Mouse (Mus musculus) left cerebral cortex, postnatal 25 days (tissue): ENCODE results near the gene Meioc. TPM values are rescaled to one million over a fixed set of nuclear protein-coding genes. Genes with fewer than 3 reads are reported as not detected.
"Not testable (repeated sequence)": the region's sequence is repeated elsewhere in the genome, so short reads cannot be mapped to it uniquely, and the experiment has no call there.

Source experiments
- DNase-seq, 2 experiments: peaks; one replicate each; pipeline ENCODE4 v3.0.0; 2022; ENCODE audit warnings: low spot score in 2 of 2, mixed read lengths in 1 of 2
- intact Hi-C: fragments of 180-260 bp; cut with DNase I; formaldehyde crosslinking; loops from one replicate; pipeline ENCODE4 v1.15.1; 2025
- microRNA-seq, 2 experiments: library from miRNA; unstranded; fragments of <30 nt; microRNA quantifications; one replicate each; pipeline ENCODE4 v1.2.0; 2022
- total RNA-seq, 2 experiments: library from RNA; stranded (reverse); gene quantifications; 2 replicates each; pipeline ENCODE4 v1.2.3; 2021

Gene Meioc
- total RNA-seq, 2 experiments from 2014 or later: not detected

DNA sequence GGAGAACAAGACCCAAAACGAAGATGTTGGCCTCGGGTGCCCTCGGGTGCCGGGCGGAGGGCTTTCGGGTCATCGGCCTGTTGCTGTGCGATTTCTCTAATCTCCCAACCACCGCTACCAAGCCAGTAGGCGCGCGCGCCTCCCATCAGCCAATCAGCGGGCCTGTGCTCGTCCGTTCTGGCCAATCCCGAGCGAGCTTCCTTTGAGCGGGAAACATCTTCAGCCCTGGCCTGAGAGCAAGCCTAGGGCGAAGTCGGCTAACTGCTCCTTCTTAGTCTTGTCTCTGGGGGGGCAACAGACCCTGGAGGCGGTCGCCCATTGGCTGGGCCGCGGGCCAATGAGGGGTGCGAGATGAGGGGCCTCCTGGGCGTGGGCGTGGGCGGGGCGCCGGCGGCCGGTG lies 1.6 kb downstream of the Meioc start:
- no peak for DNase-seq
- intact Hi-C loops: no loop called here

DNA sequence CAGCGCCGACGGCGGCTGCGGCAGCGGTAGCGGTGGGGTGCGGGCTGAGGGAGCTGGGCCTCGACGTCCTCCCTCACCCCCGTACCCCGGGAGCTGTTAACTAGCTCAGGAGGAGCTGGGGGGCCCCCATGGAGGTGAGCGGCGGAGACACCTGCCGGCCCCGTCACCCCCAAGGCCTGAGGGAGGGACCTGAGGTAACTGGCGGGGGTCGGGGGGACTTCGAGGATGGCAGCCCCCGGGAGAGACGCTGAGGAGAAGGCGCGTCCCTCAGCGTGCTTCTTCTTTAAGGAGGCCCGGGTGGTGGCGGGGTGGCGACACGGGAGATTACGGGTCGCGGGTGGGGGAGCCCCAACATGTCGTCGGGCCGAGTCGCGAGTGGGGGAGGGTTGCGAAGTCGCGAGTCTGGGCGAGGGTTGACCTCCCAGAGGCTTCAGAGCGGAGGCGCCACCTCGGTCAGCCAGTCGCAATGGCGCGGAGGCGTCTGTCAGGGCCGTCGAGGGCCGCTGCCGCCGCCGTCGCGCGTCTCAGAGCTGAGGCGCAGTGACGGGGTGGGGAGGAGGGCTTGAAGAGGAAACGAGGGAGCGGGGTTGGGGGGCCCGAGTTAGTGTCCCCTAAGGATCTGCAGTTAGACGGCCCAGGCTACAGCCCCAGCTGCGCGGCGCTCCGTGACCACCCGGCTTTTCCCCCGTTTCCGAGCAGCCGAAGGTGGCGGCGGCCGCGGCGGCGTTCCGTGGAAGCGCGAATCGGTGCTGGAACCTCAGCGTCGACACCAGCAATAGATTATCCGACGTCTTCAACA lies 2.3 kb downstream of the Meioc start:
- no peak for DNase-seq

DNA sequence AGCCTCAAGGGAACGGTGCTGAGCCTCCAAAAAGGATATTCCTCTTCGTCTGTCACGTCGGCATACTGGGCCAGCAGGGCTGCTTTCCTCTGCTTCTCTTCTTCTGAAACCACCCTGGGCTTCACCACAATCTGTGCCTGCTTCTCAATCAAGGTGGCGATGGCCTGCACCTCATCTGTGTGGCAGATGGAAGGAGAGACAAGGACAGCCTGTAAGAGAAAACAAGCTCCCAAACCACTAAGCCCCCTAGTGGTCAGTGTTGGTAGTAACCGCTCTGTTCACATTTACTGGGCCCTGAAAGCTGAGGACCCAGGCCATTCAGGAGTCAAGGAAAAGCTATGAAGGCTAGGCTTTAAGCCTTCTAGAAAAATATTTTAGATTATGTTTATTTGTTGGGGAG lies 26.6 kb downstream of the Meioc start:
- intact Hi-C loops: no loop called here

More for the DNA sequence above, 2.3 kb downstream of the Meioc start:
- intact Hi-C loops: no loop called here

DNA sequence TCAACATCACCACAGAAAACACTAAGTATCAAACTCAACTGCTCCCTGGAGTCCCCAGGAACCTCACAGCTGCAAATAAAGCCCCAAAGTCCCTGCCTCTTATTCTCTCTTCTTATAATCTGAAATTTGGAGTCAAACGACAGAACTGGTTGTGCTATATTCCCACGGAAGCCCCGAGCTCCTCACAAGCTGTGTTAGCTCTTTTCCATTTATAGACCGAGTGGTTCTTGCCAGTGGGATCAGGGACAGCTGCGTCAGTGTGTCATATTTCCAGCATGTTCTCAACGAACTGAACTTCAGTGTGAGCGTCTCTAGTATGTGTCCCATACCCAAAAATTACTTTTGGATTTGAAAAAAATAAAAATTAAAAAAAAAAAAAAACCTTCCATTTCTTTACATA lies 31.8 kb downstream of the Meioc start:
- intact Hi-C loops: no loop called here
- peak in 1 of 2 experiments; percentile 72 for DNase-seq

More for the DNA sequence above, 26.6 kb downstream of the Meioc start:
- peak; percentile 76 to 77 for DNase-seq

DNA sequence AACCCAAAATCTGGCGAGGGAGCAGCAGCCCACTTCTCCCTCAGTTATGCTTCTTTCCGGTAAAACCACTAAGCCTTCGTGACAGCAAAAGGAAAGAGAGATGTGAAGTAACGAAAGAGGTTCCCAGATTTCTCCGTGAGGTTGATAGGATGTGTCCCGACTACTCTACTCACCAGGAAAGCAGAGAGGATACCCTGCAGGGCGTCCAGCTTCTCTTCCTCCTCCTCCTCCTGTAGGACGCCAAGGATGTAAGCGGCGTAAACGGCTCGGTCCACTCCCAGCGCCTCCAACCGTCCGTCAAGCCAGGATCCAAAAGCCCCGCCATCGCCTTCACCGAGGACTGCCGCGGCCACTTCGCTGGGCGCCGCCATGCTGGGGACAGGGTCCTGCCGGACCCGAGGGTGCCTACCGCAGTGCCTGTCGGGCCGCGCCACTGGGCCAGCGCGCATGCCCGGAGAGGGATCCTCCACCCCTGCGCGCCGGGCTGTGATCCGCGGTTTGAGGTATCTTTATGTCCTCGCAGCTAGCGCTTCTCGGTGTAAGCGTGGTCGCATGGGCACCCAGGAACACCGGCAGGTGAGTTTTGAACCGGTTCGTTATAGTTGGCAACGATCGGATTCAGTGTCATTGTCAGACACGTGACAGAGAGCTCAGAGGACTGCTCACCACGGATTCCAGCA lies 34.0 kb downstream of the Meioc start, which contains the start of gene Ccdc43:
TSS of gene Ccdc43 (minus strand) at position 445 of the 680 bp plus-strand sequence.
- intact Hi-C loops: no loop called here
- DNase-seq: peak; percentile 85 to 90

DNA sequence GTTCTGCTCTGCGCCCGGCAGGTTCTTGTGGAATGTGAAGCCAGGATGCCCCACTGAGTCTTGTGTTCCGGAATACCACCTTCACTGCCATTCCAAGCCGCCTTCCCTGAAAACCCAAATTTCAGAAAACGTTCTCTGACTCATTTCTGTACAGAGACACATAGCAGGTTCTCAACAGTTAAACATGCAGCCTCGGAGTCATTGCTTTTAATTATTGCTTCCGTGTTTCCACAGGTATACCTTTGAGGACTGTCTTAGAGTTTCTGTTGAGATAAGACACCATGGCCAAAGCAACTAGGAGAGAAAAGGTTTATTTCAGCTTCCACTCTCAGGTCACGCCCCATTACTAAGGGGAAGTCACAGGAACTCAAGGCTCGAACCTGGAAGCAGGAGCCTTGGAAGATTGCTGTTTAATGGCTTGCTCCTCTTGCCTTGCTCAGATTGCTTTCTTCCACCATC lies 34.5 kb downstream of the Meioc start:
- intact Hi-C loops: no loop called here
- DNase-seq: no peak

DNA sequence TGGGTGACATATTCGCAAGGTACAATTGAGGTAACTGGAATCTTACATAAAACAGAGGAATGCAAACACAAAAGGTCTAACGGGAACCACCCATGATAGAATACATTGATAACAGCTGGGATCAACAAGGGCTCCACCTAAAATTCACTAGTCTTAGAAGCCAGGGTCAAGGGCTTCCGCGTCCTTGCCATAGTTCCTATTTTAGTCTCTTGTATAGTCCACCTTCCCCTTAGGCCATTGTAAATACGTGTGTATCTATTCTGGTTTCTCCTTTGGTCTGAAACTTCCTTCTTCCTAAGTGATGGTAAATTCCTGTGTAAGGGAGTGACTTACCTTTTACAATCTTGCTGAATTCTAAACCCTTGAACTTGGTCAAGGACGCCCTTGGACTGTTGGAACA lies 38.7 kb downstream of the Meioc start:
- DNase-seq, intact Hi-C loops: not testable (repeated sequence)

DNA sequence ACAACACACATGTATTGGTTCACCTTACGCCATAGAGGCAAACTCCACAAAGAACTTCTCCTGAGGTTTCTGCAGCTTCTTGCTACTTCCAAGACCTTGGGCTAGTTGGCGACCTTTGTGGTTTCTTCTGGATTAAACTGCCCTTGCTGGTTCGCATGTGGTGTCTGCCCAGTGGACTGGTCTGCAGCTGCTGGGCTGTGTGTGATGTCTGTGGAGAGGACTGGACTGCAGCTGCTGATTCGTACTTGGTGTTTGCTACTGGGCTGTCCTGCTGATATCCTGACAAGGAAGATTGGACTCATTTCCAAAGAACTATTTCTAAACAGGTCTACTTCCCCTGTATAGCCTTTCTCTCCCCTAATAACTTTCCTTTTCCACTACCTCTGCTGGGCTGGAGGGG lies 48.9 kb downstream of the Meioc start:
- intact Hi-C loops: no loop called here
- no peak for DNase-seq

DNA sequence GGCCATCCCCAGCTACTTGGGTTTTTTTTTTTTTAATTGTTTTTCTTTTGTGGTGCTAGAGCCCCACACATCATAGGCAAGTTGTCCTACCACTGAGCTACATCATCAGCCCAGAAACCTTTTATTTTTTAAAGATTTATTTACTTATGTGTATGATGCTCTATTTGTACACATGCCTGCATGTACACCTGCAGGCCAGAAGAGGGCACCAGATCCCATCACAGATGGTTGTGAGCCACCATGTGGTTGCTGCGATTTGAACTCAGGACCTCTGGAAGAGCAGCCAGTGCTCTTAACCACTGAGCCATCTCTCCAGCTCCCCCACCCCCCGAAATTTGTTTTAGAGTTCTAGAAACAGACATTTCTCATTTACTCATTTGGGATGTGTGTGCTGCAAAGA lies 51.1 kb downstream of the Meioc start:
- DNase-seq, intact Hi-C loops: not testable (repeated sequence)

DNA sequence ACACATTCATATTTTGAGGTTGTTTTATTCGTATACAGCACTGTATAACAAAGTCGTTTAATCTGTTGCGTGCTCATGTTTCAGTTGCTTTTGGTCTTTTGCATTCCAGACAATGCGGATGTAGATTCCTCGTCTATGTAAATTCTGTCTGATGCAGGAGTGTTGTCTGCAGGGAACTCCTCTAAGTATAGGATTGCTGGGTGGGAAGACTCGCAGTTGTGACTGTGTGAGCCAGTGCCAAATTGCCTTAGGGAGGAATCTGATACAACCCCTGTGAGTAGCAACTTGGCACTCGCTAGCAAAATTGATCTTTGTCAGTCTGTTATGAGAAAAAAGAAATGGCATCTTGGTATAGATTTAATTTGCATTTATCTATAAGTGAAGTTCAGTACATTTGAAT lies 52.6 kb downstream of the Meioc start:
- peak in 1 of 2 experiments; percentile 78 for DNase-seq
- intact Hi-C loops: no loop called here

DNA sequence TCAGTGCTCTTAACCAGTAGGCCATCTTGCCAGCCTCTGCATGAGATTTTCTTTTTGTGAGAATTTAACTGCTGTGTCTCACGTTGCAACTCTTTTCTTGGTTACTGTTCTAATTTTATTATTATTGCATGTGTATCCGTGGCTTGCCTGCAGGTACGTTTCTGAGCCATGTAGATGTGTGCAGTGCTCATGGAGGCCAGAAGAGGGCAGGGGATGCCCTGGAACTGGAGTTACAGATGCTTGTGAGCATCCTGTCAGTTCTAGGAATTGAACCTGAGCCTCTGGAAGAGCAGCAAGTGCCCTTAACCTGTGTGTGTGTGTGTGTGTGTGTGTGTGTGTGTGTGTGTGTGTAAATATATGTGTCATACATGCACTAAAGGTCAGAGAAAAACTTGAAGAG lies 62.1 kb downstream of the Meioc start:
- peak in 1 of 2 experiments; percentile 33 for DNase-seq
- intact Hi-C loops: no loop called here

DNA sequence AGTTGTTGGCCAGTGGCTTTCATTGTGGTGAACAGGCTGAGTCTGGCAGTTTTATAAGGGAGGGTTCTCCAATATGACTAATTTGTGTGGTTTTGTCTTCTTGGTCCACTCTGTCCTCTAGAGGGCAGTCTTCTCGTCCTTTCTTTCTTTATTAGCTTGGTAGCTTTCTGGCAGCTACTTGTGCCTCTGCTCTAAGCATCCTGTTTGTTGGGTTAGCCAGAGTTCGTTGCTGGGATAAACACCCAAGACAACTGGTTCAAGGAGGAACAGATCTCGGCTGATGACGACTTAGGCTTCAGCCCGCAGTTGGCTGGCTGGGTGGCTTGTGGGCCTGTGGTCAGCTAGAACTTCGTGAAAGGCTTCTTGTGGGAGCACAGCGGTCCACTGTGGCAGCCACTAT lies 65.1 kb downstream of the Meioc start:
- intact Hi-C loops: no loop called here
- DNase-seq: peak in 1 of 2 experiments; percentile 63

DNA sequence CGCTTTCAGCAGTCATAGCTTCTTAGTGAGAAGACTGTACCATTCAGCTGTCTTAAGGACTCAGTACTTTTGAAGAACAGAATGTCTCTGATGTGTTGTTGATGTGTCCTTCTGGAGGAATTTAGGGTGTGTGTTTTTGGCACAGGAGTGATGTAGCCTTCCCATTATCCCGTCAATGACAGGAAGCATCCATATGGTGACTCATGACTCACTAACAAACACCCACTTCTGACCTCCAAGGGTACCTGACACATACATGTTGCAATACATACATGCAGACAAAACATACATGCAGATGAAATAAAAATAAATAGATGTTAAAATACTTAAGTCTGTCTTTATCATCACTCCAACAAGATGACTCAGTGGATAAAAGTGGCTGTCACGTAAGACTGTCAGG lies 66.3 kb downstream of the Meioc start:
- DNase-seq: no peak
- intact Hi-C loops: no loop called here

DNA sequence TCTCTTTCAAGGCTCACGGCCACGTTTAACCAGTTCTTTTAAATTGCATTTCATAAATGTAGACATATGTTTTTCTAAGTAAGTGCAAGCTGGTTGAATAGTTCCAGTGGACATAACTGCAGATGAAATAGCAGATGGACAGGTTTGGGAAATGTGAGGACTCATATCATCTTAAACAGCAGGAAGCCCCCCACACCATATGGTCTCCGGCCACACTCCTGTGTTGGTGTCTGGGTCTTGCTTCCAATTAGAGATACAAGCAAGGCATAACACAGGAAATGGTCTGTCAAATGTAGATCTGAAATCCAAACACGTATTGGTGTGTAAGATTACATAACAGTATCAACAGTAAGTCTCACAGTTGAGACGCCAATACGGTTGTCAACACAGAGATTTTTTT lies 67.8 kb downstream of the Meioc start:
- intact Hi-C loops: no loop called here
- DNase-seq: no peak

Small RNA genes within 50 kb of the gene (microRNA-seq; reads per million reads assigned to microRNA genes)
- gene Gm22920: 0 reads per million in 2 experiments

Other genes starting within 250 kb of the Meioc start
- 10 to 100 TPM; 58.3 to 71.3 TPM for gene Grn, start 233.4 kb upstream of the Meioc start, total RNA-seq
- gene Fam171a2, start 216.0 kb upstream of the Meioc start, total RNA-seq: 100 to 1,000 TPM; 108 to 120 TPM
- gene Itga2b, start 193.6 kb upstream of the Meioc start, total RNA-seq: 1 to 10 TPM; 2.2 to 3.5 TPM
- 10 to 100 TPM; 46.6 to 55.7 TPM for gene Gpatch8, start 107.3 kb upstream of the Meioc start, total RNA-seq
- gene Gm11627, start 84.3 kb upstream of the Meioc start, total RNA-seq: 1 to 10 TPM; 3.8 to 6.0 TPM
- gene Fzd2, start 59.3 kb upstream of the Meioc start, total RNA-seq: 10 to 100 TPM in 1 of 2 experiments, 1 to 10 TPM in 1; 9.3 to 11.3 TPM
- gene Ccdc43, start 34.1 kb downstream of the Meioc start, total RNA-seq: 10 to 100 TPM; 28.2 to 30.3 TPM
- gene Adam11, start 97.7 kb downstream of the Meioc start, total RNA-seq: 100 to 1,000 TPM; 118 to 139 TPM
- gene Gjc1, start 156.0 kb downstream of the Meioc start, total RNA-seq: 1 to 10 TPM; 7.3 to 8.0 TPM
- gene Higd1b, start 172.1 kb downstream of the Meioc start, total RNA-seq: 1 to 10 TPM; 5.1 to 7.2 TPM
- gene Eftud2, start 217.3 kb downstream of the Meioc start, total RNA-seq: 100 to 1,000 TPM; 108 to 116 TPM
- gene Ccdc103, start 217.5 kb downstream of the Meioc start, total RNA-seq: 1 to 10 TPM; 1.7 to 2.7 TPM
- gene Fam187a, start 221.5 kb downstream of the Meioc start, total RNA-seq: under 1 TPM in 1 of 2 experiments, not detected in 1; 0.27 TPM
- 100 to 1,000 TPM; 118 to 122 TPM for gene Gfap, start 237.2 kb downstream of the Meioc start, total RNA-seq